Mouse (Mus musculus): ENCODE results near the gene Ube2j1.

Gene Ube2j1

DNA sequence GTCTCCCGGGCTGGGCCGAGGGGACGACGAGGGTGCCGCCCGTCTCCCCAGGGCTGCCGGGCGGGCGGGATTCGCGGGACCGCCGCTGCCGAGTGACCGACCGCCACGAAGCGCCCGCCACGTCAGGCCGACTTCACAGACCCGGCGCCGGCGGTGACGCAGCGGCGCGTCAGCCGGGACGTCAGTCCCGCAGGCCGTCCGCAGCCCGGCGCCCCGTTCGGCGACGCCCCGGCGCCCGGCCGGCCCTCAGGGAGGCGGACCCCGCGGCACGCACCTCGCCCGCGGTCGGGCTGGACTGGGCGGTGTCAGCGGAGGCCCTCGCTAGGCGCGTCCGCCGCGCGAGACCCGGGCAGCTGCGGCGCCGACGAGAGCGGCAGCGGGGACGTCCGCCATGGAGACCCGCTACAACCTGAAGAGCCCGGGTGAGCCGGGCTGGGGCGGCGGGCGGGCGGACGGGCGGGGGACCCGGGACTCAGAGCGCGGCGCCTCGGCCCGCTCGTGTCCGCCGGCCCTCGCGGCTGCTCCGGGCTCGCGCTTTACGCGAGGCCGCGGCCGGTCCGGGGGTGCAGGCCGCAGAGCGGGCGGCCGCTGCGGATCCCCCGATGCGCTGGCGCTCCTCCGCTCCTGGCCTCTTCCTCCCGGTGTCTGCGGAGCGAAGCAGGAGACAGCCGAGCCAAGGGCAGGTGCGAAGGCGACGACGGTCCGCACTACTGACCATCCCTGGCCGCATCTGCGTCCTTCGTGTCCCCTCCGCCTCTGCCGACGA lies at the start of gene Ube2j1:
Ube2j1 (plus strand) TSS at position 222 of the 766 bp plus-strand sequence.
- peak; percentile 66 for DNase-seq (ENCODE audit: low read depth)

DNA sequence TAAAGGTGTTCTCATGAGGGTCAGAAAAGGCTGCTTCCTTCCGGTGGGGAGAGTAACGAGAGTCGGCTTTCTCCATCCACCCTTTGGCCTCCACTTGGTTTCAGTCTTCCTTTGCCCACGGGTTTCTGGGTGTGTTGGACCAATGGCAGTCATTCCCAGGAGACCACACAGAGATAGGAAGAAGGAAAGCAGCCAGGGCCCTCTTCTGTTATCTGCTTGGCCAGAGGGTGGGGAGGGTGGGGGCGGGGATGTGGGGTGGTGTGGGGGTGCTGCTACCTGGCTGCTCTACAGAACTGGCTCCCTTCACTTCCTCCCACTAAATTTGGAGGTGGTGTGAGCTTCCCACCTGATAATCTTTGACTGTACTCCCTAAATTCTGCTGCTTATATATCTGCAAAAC lies 49.6 kb upstream of the Ube2j1 start:
- DNase-seq (ENCODE audit: low read depth): no peak

DNA sequence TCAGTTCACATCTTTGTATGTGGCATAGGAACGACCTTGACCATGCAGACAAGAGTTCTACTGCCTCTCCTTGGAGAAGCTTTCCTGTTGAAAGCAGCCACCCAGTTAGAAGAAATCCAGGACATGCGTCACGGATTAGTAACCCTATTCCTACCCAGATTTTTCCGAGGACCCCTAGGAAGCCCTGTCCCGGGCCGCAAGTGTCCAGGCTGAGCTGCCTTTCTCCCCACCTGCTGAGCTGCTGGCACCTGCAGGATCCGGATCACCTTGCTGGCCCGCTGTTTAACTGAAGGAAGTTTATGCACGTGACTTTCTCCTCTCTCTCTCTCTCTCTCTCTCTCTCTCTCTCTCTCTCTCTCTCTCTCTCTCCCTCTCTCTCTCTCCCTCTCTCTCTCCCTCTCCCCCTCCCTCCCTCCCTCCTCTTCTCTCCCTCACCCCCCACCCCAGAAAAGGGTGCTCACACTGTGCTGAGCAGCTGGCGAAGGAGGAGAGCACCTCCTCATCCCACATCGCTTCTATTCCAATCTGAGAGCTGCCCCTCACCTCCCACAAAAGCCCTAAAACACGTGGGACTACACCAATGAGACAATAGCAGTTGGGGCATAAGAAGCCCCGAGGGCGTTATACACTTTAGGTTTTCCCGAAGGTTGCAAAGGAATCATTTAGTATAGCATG lies 49.0 kb upstream of the Ube2j1 start:
- no peak for DNase-seq (ENCODE audit: low read depth)

DNA sequence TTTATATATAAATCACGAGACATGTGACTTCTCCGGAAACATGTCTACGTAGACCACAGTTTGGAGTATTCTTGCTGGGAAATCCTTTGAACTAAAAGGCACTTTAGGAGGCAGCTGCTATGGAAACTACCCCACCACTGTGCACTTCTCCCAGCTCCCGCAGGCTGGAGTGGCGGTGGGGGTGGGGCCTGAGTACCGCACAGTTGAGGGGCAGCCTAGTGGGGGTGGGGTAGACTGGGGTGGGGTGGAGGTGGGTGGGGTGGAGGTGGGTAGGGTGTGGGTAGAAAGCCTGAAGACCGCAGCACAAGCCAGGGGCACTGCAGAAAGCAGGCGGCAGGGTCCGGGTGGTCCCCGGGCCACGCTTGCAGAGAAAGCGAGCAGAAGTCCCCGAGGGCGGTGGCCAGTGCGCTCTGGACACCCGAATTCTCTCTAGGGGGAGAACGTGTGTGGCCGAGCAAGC lies 48.5 kb upstream of the Ube2j1 start, which contains the start of gene Rragd:
Rragd (plus strand) TSS at position 322 of the 460 bp plus-strand sequence.
- no peak for DNase-seq (ENCODE audit: low read depth)

GRCm38 (mm10) chr4:32983176-32984155 lies 47.8 kb upstream of the Ube2j1 start:
- no peak for DNase-seq (ENCODE audit: low read depth)

DNA sequence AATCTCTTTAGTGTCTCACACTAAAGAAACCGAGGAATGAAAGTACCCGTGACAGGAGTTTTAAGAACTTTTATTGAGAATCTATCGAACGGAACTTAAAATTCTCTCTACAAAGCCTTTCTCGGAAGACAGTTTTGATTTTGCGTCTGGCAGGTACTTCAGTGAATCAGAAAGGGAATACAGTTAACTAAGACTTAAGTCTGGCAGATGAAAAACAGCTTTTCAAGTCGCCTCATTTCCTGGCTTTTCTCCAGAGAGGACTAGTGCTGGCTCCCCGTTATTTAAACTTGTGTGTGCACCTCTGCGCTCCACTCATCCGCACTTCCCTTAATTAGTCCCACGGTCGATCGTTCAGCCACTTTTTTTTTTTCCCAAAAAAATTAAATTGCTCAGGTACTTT lies 47.0 kb upstream of the Ube2j1 start:
- DNase-seq (ENCODE audit: low read depth): no peak

DNA sequence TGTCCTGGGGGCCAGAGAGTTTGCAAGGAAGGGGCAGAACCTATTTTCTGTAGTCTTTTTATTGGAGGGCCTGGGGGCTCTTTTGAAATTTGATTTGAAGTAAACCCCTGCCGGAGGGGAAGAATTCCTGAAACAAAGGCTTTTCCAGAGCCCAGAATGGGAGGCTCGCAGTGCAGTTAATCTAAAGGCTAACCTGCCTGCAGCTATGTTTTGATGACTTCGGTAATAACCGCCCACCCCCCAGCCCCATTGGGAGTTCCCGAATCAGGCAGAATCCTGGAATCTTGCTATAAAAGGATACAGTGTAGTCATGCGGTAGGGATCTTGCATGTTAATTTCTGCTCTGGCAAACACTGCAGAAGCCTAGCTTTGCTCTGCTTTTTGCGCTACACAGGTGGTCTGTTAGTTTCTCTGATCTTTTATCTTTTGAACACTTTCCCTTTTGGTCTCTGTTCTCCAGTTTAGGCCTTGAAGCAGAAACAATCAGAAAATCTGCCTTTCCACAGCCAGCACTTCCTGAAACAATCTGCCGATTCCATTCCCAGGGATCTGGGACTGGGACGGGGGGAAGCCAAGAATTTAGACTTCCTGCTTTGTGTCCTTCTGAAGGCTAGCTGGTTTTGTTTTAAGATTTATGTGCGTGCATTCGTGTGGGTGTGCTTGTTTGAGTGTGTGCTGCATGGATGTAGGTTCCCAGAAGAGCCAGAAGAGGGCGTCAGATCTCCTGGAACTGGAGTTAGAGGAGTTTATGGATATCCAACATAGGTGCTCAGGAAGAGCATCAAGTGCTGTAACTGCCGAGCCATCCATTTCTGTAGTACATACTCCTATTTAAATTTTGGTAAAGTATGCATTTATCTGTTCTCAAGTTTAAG lies 46.2 kb upstream of the Ube2j1 start:
- no peak for DNase-seq (ENCODE audit: low read depth)

GRCm38 (mm10) chr4:32985684-32986083 lies 45.5 kb upstream of the Ube2j1 start:
- DNase-seq (ENCODE audit: low read depth): no peak

DNA sequence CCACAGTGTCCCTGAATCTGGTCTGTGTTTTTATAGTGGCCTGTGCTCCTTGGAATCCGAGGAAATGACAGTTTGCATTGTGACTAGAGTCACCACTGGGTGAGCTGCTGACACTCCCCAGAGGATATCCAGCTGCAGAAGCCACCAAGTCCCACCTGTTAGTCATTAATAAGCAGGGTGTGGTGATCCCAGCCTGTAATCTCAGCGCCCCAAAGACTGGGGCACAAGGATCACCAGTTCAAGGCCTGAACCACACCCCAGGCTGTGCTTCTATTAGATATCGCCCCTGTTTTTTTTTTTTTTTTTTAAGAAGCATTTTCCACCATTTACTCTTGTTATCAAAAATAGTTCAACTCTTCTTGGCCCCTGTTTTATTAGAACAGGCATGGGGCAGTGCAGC lies 44.2 kb upstream of the Ube2j1 start:
- no peak for DNase-seq (ENCODE audit: low read depth)

GRCm38 (mm10) chr4:32989346-32989745 lies 41.9 kb upstream of the Ube2j1 start:
- no peak for DNase-seq (ENCODE audit: low read depth)

DNA sequence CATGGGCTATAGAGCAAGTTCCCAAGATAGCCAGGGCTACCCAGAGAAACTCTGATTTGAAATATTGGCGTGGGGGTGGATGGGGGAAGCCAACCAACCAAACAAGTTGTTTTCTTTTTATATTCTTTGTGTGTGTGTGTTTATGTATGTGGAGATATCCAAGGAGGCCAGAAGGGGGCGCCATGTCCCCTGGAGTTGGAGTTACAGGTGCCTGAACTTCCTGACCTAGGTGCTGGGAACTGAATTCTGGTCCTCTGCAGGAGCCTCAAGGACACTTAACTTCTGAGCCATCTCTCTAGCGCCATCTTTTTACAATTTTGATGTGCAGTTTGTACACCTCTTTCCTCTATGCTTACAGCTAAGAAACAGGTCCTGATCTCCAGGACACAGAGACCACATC lies 37.0 kb upstream of the Ube2j1 start:
- DNase-seq (ENCODE audit: low read depth): no peak

- DNase-seq (ENCODE audit: low read depth): no peak
Measured at GRCm38 (mm10) chr4:32996083-32996482, 35.1 kb upstream of the Ube2j1 start.

- DNase-seq (ENCODE audit: low read depth): no peak
Measured at GRCm38 (mm10) chr4:32997571-32997970, 33.6 kb upstream of the Ube2j1 start.

DNA sequence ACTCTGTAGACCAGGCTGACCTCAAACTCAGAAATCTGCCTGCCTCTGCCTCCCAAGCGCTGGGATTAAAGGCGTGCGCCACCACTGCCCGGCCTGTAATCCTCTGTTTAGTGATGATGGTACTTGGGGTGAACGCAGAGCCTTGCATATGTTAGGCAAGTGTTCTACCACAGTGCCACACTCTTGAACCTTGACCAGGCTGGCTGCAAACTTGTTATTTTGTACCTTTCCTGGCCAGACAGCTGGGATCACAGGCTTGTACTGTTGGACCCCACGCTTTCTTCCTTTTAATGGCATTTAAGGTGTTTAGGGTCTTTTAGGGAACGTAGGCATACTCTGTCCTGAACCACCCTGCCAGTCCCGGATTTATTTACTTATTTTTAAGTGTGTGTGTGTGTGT lies 32.2 kb upstream of the Ube2j1 start:
- DNase-seq (ENCODE audit: low read depth): no peak

GRCm38 (mm10) chr4:33002081-33002480 lies 29.1 kb upstream of the Ube2j1 start:
- no peak for DNase-seq (ENCODE audit: low read depth)

- peak; percentile 64 for DNase-seq (ENCODE audit: low read depth)
Measured at GRCm38 (mm10) chr4:33005595-33006470, 25.4 kb upstream of the Ube2j1 start.

DNA sequence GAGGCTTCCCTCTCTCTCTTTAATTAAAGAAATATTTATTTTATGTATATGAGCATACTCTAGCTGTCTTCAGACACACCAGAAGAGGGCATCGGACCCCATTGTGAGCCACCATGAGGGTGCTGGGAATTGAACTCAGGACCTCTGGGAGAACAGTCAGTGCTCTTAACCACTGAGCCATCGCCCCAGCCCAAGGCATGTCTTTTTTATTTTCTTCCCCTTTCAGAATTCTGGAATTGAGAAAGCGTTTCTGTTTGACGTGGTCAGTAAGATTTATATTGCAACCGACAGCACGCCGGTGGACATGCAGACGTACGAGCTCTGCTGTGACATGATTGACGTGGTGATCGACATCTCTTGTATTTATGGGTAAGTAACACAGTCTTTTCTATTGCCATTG lies 24.4 kb upstream of the Ube2j1 start:
- no peak for DNase-seq (ENCODE audit: low read depth)

DNA sequence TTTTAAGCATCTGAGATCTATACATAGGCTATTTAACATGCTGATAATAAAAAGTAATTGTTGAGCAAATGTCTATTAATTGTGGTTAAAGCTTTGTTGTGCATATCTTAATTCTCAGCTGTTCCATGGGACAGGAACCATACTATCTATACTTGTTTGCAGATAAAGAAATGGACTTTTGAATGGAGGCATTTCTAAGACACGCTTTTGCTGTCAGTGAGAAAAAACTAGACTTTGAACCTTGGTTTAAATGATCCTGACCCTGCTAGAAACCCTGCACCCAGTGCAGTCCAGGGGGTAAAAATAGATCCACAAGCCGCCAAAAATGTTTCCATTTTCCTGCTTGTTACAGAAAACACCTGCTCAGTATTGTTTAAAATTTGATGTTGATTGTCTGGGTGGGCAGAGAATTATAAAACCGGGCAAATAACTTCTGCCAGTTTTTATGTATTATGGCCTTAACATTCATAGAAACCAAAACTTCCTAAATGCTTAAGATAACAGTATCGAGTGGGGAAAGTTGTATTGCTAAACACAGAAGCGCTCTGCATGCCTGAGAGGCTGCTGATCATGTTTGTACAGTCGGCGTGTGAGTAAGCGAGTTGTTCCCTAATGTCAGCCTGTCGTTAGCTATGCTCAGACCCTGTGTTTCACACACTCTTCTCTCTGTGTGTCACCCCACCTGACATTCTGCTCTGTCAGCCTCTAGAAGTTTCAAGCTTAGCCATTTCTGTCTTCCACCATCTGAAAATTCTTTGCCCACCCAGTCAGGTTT lies 23.6 kb upstream of the Ube2j1 start:
- no peak for DNase-seq (ENCODE audit: low read depth)

- no peak for DNase-seq (ENCODE audit: low read depth)
Measured at GRCm38 (mm10) chr4:33010078-33010477, 21.1 kb upstream of the Ube2j1 start.

Data from 416B (cell line).